Mouse (Mus musculus): Measurements from ENCODE around the gene Sun3. TPM values are rescaled to one million over a fixed set of nuclear protein-coding genes. Genes with fewer than 3 reads are reported as not detected.
A peak's percentile ranks its signal among the peaks of the same experiment; 100 is the strongest.

Gene Sun3
- polyA plus RNA-seq (2012; rRNA removed) = 0.12 and 0.15 TPM in 2 replicates

DNA sequence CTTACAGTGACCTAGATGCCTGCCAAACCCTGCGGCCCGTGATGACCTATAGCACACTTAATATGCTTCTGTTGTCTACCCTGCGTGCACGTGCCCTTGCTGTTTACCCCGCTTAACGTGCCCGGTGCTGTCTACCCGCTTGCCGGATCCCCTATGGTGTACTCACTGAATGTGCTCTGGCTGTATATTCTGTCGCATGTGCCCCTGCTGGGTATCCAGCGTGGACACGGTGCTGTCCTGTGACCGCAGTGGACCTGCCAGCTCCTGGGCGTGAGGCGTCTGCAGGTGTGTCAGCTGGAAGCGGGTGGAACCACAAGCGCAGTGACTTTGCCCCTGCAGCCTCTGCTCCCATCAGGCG, at the start of gene Sun3:
Gene Sun3, minus strand, starts transcription at position 289 of the 358 bp plus-strand sequence.
- no peak for DNase-seq (ENCODE audit: extremely low spot score in 1 of 2, low spot score in 1 of 2)

DNA sequence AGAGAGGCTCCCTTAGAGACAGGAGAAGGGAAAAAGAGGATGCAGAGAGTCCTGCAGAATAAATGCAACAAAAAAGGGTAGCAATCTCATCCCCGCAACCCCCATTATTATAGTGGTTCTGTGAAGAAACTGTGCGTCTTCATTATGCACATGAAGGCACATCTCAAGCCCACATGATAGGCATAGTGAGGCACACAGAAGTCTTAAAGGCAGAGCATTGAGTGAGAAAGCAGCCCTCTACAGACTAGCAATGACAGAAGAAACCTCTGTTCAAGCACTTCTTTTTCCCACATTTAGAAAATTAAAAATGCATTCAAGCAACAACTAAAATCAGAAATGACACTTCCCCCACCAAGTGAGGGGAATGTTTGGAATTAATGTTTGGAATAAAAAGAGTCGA, 27.7 kb upstream of the Sun3 start:
- DNase-seq (ENCODE audit: extremely low spot score in 1 of 2, low spot score in 1 of 2) = no peak

DNA sequence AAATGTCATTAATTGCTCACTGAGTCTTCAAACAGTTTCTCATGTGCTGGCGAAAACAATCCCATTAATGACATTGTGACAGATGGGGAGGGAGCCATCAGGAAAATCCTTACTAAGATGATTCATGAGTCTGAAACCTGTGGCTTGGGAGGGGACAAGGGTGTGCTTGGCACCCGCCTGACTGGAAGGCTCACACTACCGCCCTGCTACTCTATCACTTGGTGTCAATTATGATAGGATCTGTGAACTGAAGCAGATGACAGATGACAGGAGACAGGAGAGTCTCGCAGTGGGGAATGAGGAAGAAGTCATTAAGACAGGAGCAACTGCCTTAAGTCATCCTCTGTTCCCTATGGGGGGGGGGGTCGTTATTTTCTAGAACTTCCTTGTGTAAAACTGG, 11.7 kb upstream of the Sun3 start:
- no peak for DNase-seq (ENCODE audit: extremely low spot score in 1 of 2, low spot score in 1 of 2)

DNA sequence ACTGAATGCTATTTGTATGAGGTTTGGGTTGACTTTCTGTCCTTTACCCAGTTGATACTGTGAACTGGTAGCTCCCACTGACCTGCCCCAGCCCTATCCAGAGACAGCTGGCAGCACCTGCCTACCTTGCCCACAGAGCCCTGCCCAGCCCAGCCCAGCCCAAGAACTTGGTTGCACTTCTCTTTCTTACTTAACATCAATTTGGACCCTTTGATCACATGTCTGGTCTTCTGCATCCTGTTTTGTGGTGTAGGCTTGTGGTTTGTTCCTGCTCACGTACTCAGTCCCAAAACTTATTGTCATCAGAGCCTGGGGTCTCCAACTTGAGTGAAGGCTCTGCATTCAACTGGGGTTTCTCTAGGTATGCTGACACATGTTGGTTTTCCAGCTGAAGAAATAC, 11.2 kb upstream of the Sun3 start:
- DNase-seq (ENCODE audit: extremely low spot score in 1 of 2, low spot score in 1 of 2) = no peak

DNA sequence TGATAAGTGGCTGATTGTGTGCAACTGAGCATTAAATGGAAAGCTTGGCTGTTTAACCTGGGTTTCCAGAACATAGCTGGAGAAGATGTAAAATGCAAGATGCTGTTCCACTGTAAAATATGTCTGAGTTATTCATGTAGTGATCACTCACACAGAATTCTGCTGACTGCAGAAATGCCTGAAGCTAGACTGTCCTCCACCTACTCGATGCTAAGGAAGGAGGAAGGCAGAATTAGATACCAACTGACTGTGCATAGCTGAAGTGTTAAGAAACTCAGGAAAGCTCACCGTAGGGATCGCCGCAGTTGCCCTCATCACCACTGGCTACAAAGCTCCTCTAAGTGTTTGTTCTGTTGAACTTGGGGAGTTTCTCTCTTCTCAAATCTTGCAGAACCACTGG, 8.9 kb upstream of the Sun3 start:
- DNase-seq (ENCODE audit: extremely low spot score in 1 of 2, low spot score in 1 of 2) = peak in 1 of 2 experiments; percentile 22

DNA sequence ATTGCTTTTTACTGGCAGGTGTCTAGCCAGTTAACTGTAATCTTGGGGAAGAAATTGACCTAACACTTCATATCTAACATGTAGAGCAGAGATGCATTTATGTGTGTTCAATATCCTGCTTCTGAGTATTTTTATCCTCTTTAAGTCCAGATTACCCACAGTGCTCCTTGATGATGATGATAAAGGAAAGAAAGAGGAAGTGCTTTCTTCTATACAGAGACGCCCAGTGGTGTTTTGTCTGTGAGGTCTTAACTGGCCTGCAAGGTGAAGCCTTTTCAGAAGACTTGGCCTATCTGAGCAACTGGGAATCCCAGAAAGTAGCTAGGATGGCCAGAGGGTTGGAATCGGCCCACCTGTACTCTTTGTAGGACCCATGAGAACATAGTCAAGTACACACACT, 8.1 kb upstream of the Sun3 start:
- no peak for DNase-seq (ENCODE audit: extremely low spot score in 1 of 2, low spot score in 1 of 2)

DNA sequence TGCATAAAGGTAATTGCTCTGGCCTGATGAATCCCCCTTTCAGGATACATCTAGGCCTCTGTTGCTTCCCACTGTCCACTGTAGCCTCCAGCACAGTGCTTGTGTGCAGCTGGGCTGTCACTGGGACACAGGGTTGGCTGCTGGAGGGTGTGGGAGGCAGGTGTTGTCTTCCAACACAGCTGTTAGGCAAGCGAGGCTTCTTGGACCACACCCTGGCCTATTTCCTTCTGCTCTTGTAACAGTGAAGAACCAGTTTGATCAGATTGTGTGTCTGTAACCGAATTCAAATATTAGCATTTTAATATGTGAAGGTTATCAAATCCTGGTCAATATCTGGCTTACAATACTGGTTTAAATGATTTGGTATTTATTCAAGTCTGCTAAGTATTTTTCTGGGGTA, 3.1 kb upstream of the Sun3 start:
- no peak for DNase-seq (ENCODE audit: extremely low spot score in 1 of 2, low spot score in 1 of 2)

DNA sequence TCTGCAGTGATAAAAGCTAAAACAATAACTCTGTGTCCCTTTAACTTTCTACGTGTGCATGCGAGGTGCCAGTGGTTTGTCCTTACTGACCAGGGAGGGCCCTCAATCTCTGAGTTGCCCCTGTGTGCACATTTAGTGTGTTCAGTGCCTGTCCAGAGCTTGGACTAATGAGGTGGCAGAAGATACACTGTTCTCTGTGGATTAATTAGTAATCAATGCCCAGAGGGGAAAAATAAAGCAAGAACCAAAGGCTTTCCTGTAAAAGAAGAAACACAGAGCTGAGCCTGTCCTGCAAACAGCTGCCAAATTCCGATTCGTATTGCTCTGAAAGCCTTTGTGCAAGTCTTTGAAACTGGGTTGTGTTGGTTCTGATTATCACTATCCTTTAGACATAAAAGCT, 1.4 kb upstream of the Sun3 start:
- no peak for DNase-seq (ENCODE audit: extremely low spot score in 1 of 2, low spot score in 1 of 2)

DNA sequence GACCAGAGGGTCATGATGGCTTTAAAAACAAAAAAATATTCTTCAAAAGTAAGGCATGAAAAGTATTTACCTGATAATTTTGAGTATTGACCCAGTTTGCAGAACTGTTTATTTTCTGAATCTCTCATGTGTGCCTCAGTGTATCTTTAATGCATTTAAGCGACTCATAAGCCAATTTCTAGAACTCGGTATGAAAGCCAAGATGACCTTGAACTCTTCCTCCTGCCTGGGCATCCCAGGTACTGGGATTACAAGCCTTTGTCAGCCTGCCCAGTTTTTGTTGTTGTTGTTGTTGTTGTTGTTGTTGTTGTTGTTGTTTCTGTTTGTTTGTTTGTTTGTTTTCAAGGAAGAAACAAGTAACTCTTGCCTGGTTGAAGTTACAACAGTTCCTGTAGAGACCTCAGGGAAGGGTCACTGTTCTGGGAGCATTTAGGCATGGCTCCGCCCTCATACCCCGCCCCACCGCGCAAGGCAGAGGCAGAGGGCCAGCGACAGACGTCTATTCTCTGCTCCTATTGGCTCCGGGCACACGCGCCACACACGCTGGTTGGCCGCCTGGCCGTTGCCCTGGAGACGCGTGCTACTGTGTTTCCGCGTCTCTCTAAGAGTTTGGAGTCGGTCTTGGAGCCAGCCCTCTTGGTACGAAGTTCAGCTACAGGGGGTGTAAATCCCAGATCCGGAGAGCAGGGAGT, 634 bp downstream of the Sun3 start, which contains the start of gene Gm11992:
Gene Gm11992, plus strand, starts transcription at position 584 of the 692 bp plus-strand sequence.
- peak; percentile 57 to 82 for DNase-seq (ENCODE audit: extremely low spot score in 1 of 2, low spot score in 1 of 2)

DNA sequence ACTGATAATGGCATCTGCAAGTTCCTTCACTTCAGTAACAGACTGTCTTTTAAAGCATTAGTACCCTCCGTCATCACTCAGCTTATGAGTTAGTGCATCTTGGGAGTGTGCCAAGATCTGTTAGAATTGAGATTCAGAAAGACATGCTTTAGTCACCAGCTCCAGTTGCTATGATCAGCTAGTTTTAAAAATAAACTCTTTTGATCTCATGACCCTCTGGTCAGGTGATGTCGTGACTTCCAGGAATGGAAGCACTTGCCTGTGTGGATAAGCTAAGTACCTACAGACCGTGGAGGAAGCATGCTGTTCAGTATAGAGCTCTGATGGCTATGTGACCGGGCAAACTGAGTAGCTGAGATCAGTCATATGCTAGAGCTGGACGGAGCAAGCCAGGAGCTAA, 1.7 kb downstream of the Sun3 start:
- peak in 1 of 2 experiments; percentile 30 for DNase-seq (ENCODE audit: extremely low spot score in 1 of 2, low spot score in 1 of 2)

DNA sequence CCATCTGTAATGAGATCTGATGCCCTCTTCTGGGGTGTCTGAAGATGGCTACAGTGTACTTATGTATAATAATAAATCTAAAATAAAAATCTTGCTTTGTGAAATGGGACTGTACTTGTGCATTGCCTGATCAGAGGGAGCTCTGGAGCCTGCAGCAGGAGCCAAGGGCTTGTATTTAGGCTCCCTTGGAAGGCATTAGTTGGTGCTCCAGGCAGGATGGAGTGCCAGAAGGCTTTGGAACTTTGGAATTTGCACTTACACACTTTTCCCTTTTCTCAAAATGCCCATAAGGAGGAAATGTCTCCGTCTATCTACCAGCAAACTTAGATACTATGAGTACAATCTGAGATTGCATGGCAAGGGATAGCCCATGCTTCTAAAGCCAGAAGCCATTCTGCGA, 2.2 kb downstream of the Sun3 start:
- no peak for DNase-seq (ENCODE audit: extremely low spot score in 1 of 2, low spot score in 1 of 2)

DNA sequence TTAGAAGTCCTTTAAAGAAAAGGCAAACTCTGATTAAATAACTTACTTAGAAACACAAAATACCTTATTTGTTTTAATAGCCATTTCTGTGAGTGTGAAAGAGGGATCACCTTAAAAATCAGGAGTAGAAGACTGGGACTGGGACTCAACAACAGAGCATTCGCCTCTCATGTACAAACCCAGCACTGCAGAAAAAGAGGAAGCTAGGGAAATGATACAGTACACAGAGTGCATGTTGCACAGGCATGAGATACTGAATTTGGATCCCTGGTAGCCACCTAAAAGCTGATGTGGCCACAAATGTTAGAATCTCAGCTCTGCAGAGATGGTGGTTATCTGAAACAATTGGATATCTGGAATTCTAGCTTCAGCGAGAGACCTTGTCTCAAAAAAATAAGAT, 17.3 kb downstream of the Sun3 start:
- no peak for DNase-seq (ENCODE audit: extremely low spot score in 1 of 2, low spot score in 1 of 2)

DNA sequence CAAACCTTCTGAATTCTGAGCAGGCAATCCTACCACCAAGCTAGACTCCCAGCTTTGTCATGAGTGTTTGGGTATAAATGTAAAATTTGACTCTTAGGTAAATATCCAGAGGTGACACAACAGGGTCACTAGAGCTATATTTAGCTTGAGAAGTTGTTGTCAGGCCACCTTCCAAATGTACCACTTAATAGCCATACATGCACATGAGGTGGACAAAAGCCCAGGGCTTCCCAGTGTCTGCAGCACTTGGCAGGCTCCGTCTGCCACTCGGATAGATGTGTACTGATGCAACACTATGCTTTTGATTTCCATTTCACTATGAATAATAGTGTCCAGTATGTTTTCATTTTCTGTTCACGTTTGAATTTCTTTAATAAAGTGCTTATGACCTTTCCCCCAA, 23.6 kb downstream of the Sun3 start:
- DNase-seq (ENCODE audit: extremely low spot score in 1 of 2, low spot score in 1 of 2) = no peak

DNA sequence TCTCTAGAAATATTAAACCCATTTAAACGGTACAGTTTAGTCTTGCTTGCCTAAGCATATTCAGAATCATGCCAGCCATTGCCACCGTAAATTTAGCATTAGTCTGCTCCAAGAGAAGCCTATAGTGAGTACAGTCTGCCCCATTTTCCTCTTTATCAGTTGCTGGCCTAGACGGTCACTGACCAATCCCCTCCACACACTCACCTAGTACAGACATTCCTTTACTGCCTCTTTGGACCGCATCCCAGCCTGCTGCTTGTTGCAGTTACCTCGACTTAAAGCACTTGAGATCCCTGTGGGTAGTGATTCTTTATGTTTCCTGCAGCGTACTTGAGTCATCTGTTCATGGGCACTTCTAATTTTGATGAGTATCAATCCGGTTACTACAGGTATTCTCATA, 24.0 kb downstream of the Sun3 start:
- DNase-seq (ENCODE audit: extremely low spot score in 1 of 2, low spot score in 1 of 2) = no peak

DNA sequence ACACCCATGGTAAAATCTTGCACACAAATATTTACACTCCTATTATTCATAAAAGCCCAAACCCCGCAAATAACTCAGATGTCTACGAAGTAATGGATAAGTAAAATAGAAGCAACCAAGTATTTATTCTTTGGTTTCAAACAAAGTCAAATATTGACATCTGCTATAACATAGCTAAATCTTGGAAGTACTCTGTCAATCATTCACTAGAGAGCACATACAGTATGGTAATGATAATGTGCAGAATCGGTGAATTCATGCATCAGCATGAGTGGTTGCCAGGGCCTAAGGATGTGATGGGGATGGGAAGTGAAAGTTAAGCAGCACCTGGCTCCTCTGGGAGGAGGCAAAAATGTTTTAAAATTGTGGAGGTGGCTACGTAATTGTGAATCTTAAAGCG, 28.6 kb downstream of the Sun3 start:
- no peak for DNase-seq (ENCODE audit: extremely low spot score in 1 of 2, low spot score in 1 of 2)

DNA sequence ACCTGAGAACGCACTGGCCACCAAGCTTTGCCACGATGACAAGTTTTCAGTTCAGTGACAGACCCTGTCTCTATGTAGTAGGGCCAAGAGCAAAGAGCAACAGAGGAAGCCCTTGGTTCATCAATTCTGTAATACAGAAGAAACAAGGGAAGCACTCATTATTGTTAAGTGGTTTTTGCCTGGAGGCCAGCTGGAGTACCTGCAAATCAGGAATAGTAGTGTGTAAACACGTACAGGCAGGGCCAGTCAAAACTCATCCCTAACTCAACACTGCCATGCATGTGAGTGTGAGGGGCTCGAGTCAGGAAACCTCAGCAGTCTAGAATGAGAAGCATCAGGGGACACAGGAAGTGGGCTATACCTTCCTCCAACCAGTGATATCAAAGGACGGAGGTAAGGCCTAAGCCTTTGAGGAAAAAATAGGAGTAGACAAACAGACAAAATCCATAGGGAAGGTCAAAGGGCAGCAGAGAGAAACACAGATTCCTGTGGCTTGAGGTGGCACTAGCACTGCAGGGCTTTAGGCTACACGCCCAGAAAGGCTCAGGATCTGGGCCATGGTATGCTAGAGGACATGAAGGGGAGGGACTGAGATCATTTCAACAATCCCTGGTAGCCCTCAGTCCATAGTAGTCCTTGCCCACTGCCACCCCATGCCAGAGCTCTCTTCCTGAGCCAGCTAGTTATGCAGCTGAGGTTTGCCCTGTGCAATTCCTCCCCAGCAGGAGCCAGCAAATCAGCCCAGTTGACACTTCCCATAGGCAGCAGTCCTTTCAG, 30.1 kb downstream of the Sun3 start:
- DNase-seq (ENCODE audit: extremely low spot score in 1 of 2, low spot score in 1 of 2) = no peak

DNA sequence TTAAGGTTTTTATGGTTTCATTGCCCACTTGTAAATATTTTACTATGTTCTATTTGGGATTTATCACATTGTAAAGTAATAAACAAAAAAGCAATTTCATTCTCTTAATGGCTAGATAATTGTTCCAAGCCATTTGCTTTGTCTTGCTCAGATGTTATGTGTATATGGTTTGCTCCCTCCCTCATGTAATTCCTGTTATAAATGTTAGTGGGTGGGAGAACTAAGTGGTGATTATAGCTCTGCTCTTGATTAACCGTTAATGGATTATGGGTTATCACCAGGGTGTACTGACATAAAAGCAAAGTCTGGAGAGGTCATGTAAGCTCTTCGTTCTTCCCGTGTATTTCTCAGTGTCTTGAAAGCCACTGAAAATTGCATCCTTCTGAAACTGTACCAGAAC, 34.1 kb downstream of the Sun3 start:
- no peak for DNase-seq (ENCODE audit: extremely low spot score in 1 of 2, low spot score in 1 of 2)

DNA sequence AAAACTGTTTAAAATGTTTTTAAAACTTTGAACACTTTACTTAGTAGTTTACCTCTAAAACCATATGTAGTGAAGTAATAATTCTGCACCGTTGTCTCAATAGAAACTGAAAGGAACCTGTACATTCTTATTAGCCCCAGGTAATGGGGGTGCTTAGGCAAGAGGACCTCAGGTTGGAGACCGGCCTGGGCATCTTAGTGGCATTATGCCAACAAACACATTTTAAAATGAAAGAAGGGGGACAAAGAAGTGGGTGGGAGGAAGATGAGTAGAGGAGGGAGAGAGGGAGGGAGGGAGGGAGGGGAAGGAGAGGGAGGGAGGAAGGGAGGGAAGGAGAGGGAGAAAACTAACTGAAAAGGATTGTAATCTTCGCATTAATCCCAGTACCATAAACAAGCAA, 37.4 kb downstream of the Sun3 start:
- DNase-seq (ENCODE audit: extremely low spot score in 1 of 2, low spot score in 1 of 2) = no peak

DNA sequence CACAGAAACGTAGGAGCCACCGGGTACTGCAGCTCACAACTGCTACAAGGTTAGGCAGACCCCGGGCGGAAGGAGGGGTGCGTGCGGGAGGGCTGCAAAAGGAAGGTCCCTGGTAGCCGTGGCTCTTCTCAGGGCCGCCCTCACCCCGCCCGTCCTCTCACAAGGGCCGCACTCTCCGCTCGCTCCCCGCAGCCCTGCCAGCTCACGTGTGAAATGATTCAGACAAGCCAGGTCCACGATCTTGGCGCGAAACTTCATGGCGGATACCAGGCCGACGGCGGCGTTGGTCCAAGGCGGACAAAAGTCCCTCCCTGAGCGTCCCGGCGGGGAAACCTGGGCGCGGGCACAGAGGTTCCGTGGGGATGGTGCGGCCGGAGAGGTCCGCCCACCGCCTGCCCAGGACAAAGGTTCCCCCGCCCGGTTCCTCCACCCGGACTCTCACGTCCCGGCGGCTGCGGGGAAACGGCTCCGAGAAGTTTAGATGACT, 37.9 kb downstream of the Sun3 start, which contains the start of gene Hus1:
Gene Hus1, minus strand, starts transcription at position 339 of the 487 bp plus-strand sequence.
- peak; percentile 37 to 79 for DNase-seq (ENCODE audit: extremely low spot score in 1 of 2, low spot score in 1 of 2)

DNA sequence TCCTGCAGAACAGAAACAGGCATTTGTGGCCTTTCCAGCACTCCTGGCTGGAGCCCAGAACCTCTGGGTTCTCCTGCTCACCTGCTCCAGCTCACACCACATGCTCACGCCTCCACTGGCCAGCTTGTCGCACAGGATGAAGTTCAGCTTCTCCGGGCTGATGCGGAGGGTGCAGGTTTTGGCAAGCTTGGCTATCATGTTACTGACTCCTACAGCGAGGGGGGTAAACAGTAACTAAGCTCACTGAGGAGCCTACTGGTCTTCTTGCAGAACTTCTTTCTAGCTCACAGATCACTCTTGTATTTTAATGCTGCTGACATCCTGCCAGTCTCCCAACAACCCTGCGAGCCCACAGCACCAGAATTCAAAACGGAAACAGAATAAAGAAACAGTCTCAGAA, 38.4 kb downstream of the Sun3 start:
- DNase-seq (ENCODE audit: extremely low spot score in 1 of 2, low spot score in 1 of 2) = peak in 1 of 2 experiments; percentile 4

DNA sequence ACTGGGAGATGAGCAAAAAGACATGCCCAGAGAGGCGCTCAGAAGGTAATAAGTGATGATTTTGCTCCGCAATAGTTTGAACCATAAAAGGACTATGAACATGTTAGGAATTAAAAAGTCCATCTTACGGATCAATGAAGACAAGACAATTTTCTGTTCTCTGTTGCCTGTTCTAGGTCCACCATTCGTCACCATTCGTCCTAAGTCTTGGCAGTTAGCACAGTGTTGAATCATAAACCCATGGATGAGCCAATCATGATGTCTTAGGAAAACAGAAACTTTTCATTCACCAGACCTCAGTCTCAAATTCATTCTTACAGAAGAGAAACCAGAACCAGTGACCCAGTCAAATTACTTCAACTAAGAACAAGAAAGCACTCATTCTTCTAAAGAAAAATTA, 40.0 kb downstream of the Sun3 start:
- no peak for DNase-seq (ENCODE audit: extremely low spot score in 1 of 2, low spot score in 1 of 2)

DNA sequence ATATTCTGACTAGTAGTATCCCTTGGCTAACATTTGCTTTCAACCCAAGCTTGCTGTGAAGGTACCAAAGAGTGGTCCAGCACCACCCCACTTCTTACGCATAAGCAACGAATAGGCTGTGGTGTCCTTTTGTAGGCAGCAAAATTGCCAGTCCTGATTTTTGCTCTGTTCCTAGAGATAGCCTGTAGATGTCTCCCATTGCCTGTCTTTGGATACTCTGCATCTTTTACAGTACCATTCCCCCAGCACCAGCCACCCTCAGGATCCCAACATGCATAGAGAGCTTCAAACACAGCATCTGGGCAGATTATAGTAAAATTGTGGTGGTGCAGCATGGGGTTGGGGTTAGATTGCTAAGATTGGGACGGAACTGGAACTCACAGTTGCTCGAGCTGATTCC, 60.7 kb downstream of the Sun3 start:
- DNase-seq (ENCODE audit: extremely low spot score in 1 of 2, low spot score in 1 of 2) = peak in 1 of 2 experiments; percentile 26

All from frontal cortex, adult 2 months (tissue).